Comparison of ENCODE assay signal across 8 mouse cellular contexts in the genomic region with DNA sequence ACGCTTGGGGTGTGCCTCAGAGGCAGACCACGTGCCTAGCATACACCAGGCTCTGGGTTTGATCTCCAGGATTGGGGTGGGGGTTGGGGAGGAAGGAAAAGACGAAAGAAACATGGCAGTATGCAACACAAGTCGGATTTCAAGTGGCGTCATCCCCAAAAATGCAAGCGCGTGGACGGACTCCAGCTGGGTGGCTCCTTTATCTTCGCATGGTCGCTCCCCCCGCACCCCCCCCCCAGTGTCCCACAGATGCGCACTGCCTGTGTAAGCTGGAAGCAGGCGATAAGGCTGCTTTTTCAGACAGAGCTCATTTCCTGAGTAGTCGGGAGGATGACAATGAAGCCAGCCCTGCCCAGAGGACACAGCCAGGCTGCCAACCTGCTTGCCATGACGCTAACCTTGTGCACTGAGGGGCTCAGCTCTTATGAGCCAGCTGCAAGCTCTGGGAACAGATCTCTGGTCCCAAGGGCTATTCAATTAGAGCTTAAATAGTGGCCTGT. TPM values are rescaled to one million over a fixed set of nuclear protein-coding genes. Genes with fewer than 3 reads are reported as not detected.
DNase-seq lines count a peak whose midpoint lies in the region; ATAC-seq and TF ChIP-seq lines count a peak whose summit lies in the region.

No protein-coding gene starts in this region.

- no peak for DNase-seq in forebrain, postnatal 0 days
- DNase-seq in kidney, postnatal 0 days (ENCODE audit: low spot score): no peak
- no peak for DNase-seq in T-cell, adult 2 months (ENCODE audit: low spot score)
- no peak for DNase-seq in gastrocnemius, postnatal 10 days
- no peak for DNase-seq in layer of hippocampus, postnatal 25 days (ENCODE audit: extremely low spot score in 1 of 2, low spot score in 1 of 2)

- TF ChIP-seq CTCF in forebrain, postnatal 0 days (IDR thresholded peaks at IDR 0.05; ENCODE audit: low read depth): no peak
- no peak for TF ChIP-seq CTCF in kidney, postnatal 0 days (IDR thresholded peaks at IDR 0.05; ENCODE audit: low read depth)

- H3K4me1 ChIP-seq in megakaryocyte, embryonic 14.5 days: peaks cover 93% of the 10 kb centered on the region
- peaks cover 21% of the 10 kb centered on the region for H3K4me1 ChIP-seq in forebrain, postnatal 0 days (ENCODE audit: insufficient read depth)
- peaks cover 32% of the 10 kb centered on the region for H3K4me1 ChIP-seq in kidney, postnatal 0 days (replicated peaks; ENCODE audit: insufficient read depth, low read length)
- peaks cover 85% of the 10 kb centered on the region for H3K4me1 ChIP-seq in midbrain, embryonic 13.5 days (replicated peaks)

- H3K27me3 ChIP-seq in megakaryocyte, embryonic 14.5 days (replicated peaks): no peaks in the 10 kb centered on the region
- no peaks in the 10 kb centered on the region for H3K27me3 ChIP-seq in forebrain, postnatal 0 days (ENCODE audit: insufficient read depth, low read length)
- no peaks in the 10 kb centered on the region for H3K27me3 ChIP-seq in kidney, postnatal 0 days (ENCODE audit: insufficient read depth, low read length)
- no peaks in the 10 kb centered on the region for H3K27me3 ChIP-seq in midbrain, embryonic 13.5 days

- H3K4me3 ChIP-seq in megakaryocyte, embryonic 14.5 days (replicated peaks): peak overlapping the region; percentile 96
- peak overlapping the region; percentile 7; the same call in 1 of the 2 replicates for H3K4me3 ChIP-seq in forebrain, postnatal 0 days (ENCODE audit: low read depth, low read length)
- no peak overlapping the region for H3K4me3 ChIP-seq in kidney, postnatal 0 days (replicated peaks; ENCODE audit: low read depth, low read length)
- H3K4me3 ChIP-seq in midbrain, embryonic 13.5 days (replicated peaks): peak overlapping the region; percentile 81

- no peak for ATAC-seq in megakaryocyte, adult 5-6 weeks (ENCODE audit: poor library complexity, severe bottlenecking)
- ATAC-seq in forebrain, postnatal 0 days: no peak
- no peak for ATAC-seq in kidney, postnatal 0 days (replicated peaks; ENCODE audit: low FRiP score, low read depth)
- no peak for ATAC-seq in midbrain, embryonic 13.5 days

- WGBS in forebrain, postnatal 0 days: 54% methylated on average over 15 of the region's 15 CpGs
- 73% methylated on average over 15 of the region's 15 CpGs for WGBS in kidney, postnatal 0 days
- 80% methylated on average over 15 of the region's 15 CpGs for WGBS in midbrain, embryonic 13.5 days

- H3K36me3 ChIP-seq in megakaryocyte, embryonic 14.5 days (replicated peaks; ENCODE audit: low read length): peaks cover 61% of the 10 kb centered on the region
- peaks cover 20% of the 10 kb centered on the region for H3K36me3 ChIP-seq in forebrain, postnatal 0 days (ENCODE audit: insufficient read depth)
- H3K36me3 ChIP-seq in kidney, postnatal 0 days (ENCODE audit: insufficient read depth, low read length): 0 out of 2 replicates have a peak, but pooled peaks cover 4% of the 10 kb centered on the region
- H3K36me3 ChIP-seq in midbrain, embryonic 13.5 days: peaks cover 33% of the 10 kb centered on the region

- H3K4me2 ChIP-seq in forebrain, postnatal 0 days (ENCODE audit: low read depth): peak overlapping the region; percentile 95
- H3K4me2 ChIP-seq in kidney, postnatal 0 days (ENCODE audit: low read length): no peak overlapping the region
- H3K4me2 ChIP-seq in midbrain, embryonic 13.5 days (replicated peaks): peak overlapping the region; percentile 100

- H3K9me3 ChIP-seq in megakaryocyte, embryonic 14.5 days: no peaks in the 10 kb centered on the region
- no peaks in the 10 kb centered on the region for H3K9me3 ChIP-seq in forebrain, postnatal 0 days (ENCODE audit: low read length)
- no peaks in the 10 kb centered on the region for H3K9me3 ChIP-seq in kidney, postnatal 0 days (replicated peaks; ENCODE audit: low read length)
- no peaks in the 10 kb centered on the region for H3K9me3 ChIP-seq in midbrain, embryonic 13.5 days

- peak overlapping the region; percentile 100 for H3K9ac ChIP-seq in forebrain, postnatal 0 days
- no peak overlapping the region for H3K9ac ChIP-seq in kidney, postnatal 0 days (ENCODE audit: low read depth, low read length)
- peak overlapping the region; percentile 100 for H3K9ac ChIP-seq in midbrain, embryonic 13.5 days (replicated peaks)

- peak overlapping the region; percentile 45 for H3K27ac ChIP-seq in forebrain, postnatal 0 days (ENCODE audit: low read depth, low read length)
- peak overlapping the region; percentile 50; the same call in 1 of the 2 replicates for H3K27ac ChIP-seq in kidney, postnatal 0 days
- H3K27ac ChIP-seq in midbrain, embryonic 13.5 days: peak overlapping the region; percentile 65

RNA-seq across cellular contexts. Expression of a gene that starts 4.1 kb away (rescaled TPM):
- 302 and 455 TPM in 2 replicates for polyA plus RNA-seq in megakaryocyte, embryonic 14.5 days (2012; ENCODE audit: insufficient read depth, low replicate concordance)
- total RNA-seq in megakaryocyte, adult 5-6 weeks (2015): 42.4 and 46.0 TPM in 2 replicates
- total RNA-seq in megakaryocyte, adult 5-6 weeks (2017): 8.0 and 11.6 TPM in 2 replicates
- 114 and 163 TPM in 2 replicates for total RNA-seq in forebrain, postnatal 0 days (2014; rRNA removed)
- polyA plus RNA-seq in forebrain, postnatal 0 days (2015; fragmentation: Nextera tagmentation; extraction: Ambion mirVana): 65.0 and 67.9 TPM in 2 replicates
- 21.7 and 25.3 TPM in 2 replicates for polyA plus RNA-seq in kidney, postnatal 0 days (2015; fragmentation: Nextera tagmentation; extraction: Ambion mirVana)
- 53.6 and 76.6 TPM in 2 replicates for polyA plus RNA-seq in midbrain, embryonic 13.5 days (2015; fragmentation: Nextera tagmentation; extraction: Ambion mirVana)
- total RNA-seq in gastrocnemius, postnatal 10 days (2021): 10 to 100 TPM; 33.4 to 42.5 TPM
- 100 to 1,000 TPM; 247 to 262 TPM for total RNA-seq in layer of hippocampus, postnatal 25 days (2021)

RNA-seq across cellular contexts. Expression of a gene that starts 37.6 kb away (rescaled TPM):
- polyA plus RNA-seq in megakaryocyte, embryonic 14.5 days (2012; ENCODE audit: insufficient read depth, low replicate concordance): 7.3 and 31.9 TPM in 2 replicates
- 21.3 and 23.2 TPM in 2 replicates for total RNA-seq in megakaryocyte, adult 5-6 weeks (2015)
- 48.0 and 54.2 TPM in 2 replicates for total RNA-seq in megakaryocyte, adult 5-6 weeks (2017)
- 39.4 and 53.7 TPM in 2 replicates for total RNA-seq in forebrain, postnatal 0 days (2014; rRNA removed)
- polyA plus RNA-seq in forebrain, postnatal 0 days (2015; fragmentation: Nextera tagmentation; extraction: Ambion mirVana): 19.2 and 23.0 TPM in 2 replicates
- polyA plus RNA-seq in kidney, postnatal 0 days (2015; fragmentation: Nextera tagmentation; extraction: Ambion mirVana): 28.8 and 33.4 TPM in 2 replicates
- 25.0 and 25.7 TPM in 2 replicates for polyA plus RNA-seq in midbrain, embryonic 13.5 days (2015; fragmentation: Nextera tagmentation; extraction: Ambion mirVana)
- total RNA-seq in gastrocnemius, postnatal 10 days (2021): 1 to 10 TPM; 7.1 to 9.0 TPM
- total RNA-seq in layer of hippocampus, postnatal 25 days (2021): 10 to 100 TPM; 20.0 to 29.8 TPM

RNA-seq across cellular contexts. Expression of a gene that starts 57.4 kb away (rescaled TPM):
- polyA plus RNA-seq in megakaryocyte, embryonic 14.5 days (2012; ENCODE audit: insufficient read depth, low replicate concordance): 4.5 and 4.7 TPM in 2 replicates
- total RNA-seq in megakaryocyte, adult 5-6 weeks (2015): 5.1 and 10.1 TPM in 2 replicates
- total RNA-seq in megakaryocyte, adult 5-6 weeks (2017): 4.7 and 7.2 TPM in 2 replicates
- 30.6 TPM in 2 replicates for total RNA-seq in forebrain, postnatal 0 days (2014; rRNA removed)
- 19.0 and 27.1 TPM in 2 replicates for polyA plus RNA-seq in forebrain, postnatal 0 days (2015; fragmentation: Nextera tagmentation; extraction: Ambion mirVana)
- 18.7 and 19.7 TPM in 2 replicates for polyA plus RNA-seq in kidney, postnatal 0 days (2015; fragmentation: Nextera tagmentation; extraction: Ambion mirVana)
- polyA plus RNA-seq in midbrain, embryonic 13.5 days (2015; fragmentation: Nextera tagmentation; extraction: Ambion mirVana): 24.4 and 26.0 TPM in 2 replicates
- total RNA-seq in gastrocnemius, postnatal 10 days (2021): 1 to 10 TPM; 8.3 to 9.0 TPM
- total RNA-seq in layer of hippocampus, postnatal 25 days (2021): 10 to 100 TPM; 38.5 to 60.6 TPM
